Mouse (Mus musculus) forebrain, embryonic 16.5 days (tissue): ENCODE data around the gene Glrp1. TPM values are rescaled to one million over a fixed set of nuclear protein-coding genes. Genes with fewer than 3 reads are reported as not detected.

Source experiments
- ATAC-seq: fragments of 200-750 bp; cut with Nextera tagmentation; 2 replicates; pipeline ENCODE4 v1.8.0; 2017; ENCODE audit warnings: mild to moderate bottlenecking, moderate library complexity
- H3K27ac ChIP-seq: fragments of 300-500 bp; sonication (generic); 2 replicates; pipeline ENCODE4 v1.5.1; 2014; ENCODE audit warnings: low read length, control low read depth
- H3K27me3 ChIP-seq: fragments of 300-500 bp; sonication (generic); replicated peaks from 2 replicates; pipeline ENCODE4 v1.6.1; 2014; ENCODE audit warnings: low read length; ENCODE audit not compliant: control insufficient read depth, insufficient read depth
- H3K36me3 ChIP-seq: fragments of 300-500 bp; sonication (generic); 2 replicates; pipeline ENCODE4 v1.6.1; 2014; ENCODE audit not compliant: control insufficient read depth, insufficient read depth
- H3K4me1 ChIP-seq: fragments of 300-500 bp; sonication (generic); replicated peaks from 2 replicates; pipeline ENCODE4 v1.6.1; 2014; ENCODE audit warnings: low read length; ENCODE audit not compliant: control insufficient read depth, insufficient read depth
- H3K4me2 ChIP-seq: fragments of 300-500 bp; sonication (generic); 2 replicates; pipeline ENCODE4 v1.6.1; 2014; ENCODE audit warnings: mild to moderate bottlenecking, low read length, control low read depth
- H3K4me3 ChIP-seq: fragments of 300-500 bp; sonication (generic); replicated peaks from 2 replicates; pipeline ENCODE4 v1.5.1; 2014; ENCODE audit warnings: mild to moderate bottlenecking, low read length, control low read depth
- H3K9ac ChIP-seq: fragments of 300-500 bp; sonication (generic); replicated peaks from 2 replicates; pipeline ENCODE4 v1.6.1; 2014; ENCODE audit warnings: low read depth, low read length, control low read depth
- H3K9me3 ChIP-seq: fragments of 300-500 bp; sonication (generic); 2 replicates; pipeline ENCODE4 v1.6.1; 2016; ENCODE audit warnings: low read length; ENCODE audit not compliant: control insufficient read depth
- WGBS: fragments of 180-500 bp; shearing (Covaris S2); extraction: QIAGEN DNeasy Blood & Tissue Kit; methylation state at CpG from one replicate; pipeline ENCODE4 v1.1.7; 2014; 5-methylcytosine and 5-hydroxymethylcytosine counted together
- polyA plus RNA-seq: library from polyadenylated mRNA; unstranded; fragments of >200 nt; fragmentation: Nextera tagmentation; extraction: Ambion mirVana; gene quantifications from 2 replicates; pipeline ENCODE4 v1.2.1, GENCODE M21; 2015

Gene Glrp1
- polyA plus RNA-seq, 1 experiment from 2014 or later: not detected

GRCm38 (mm10) chr1:88472258-88472657, 37.6 kb downstream of the Glrp1 start:
- ATAC-seq: no peak
- WGBS: 10% methylated on average over 6 of the region's 6 CpGs
- H3K9ac ChIP-seq: no peak overlapping the region
- no peaks in the 10 kb centered on the region for H3K9me3 ChIP-seq
- no peak overlapping the region for H3K4me2 ChIP-seq
- no peak overlapping the region for H3K27ac ChIP-seq
- H3K4me1 ChIP-seq: no peaks in the 10 kb centered on the region
- H3K36me3 ChIP-seq: no peaks in the 10 kb centered on the region
- H3K4me3 ChIP-seq: no peak overlapping the region
- H3K27me3 ChIP-seq: no peaks in the 10 kb centered on the region

GRCm38 (mm10) chr1:88469746-88470145, 40.1 kb downstream of the Glrp1 start:
- H3K4me2 ChIP-seq: no peak overlapping the region
- H3K27me3 ChIP-seq: no peaks in the 10 kb centered on the region
- H3K9ac ChIP-seq: no peak overlapping the region
- no peak overlapping the region for H3K4me3 ChIP-seq
- no peak overlapping the region for H3K27ac ChIP-seq
- ATAC-seq: no peak
- no peaks in the 10 kb centered on the region for H3K36me3 ChIP-seq
- WGBS: 90% methylated on average over 4 of the region's 4 CpGs
- no peaks in the 10 kb centered on the region for H3K9me3 ChIP-seq
- no peaks in the 10 kb centered on the region for H3K4me1 ChIP-seq

- H3K27me3 ChIP-seq: no peaks in the 10 kb centered on the region
- no peak overlapping the region for H3K27ac ChIP-seq
- H3K4me1 ChIP-seq: no peaks in the 10 kb centered on the region
- no peaks in the 10 kb centered on the region for H3K9me3 ChIP-seq
- 87% methylated on average over 2 of the region's 2 CpGs for WGBS
- H3K4me3 ChIP-seq: no peak overlapping the region
- H3K9ac ChIP-seq: no peak overlapping the region
- no peak for ATAC-seq
- H3K4me2 ChIP-seq: no peak overlapping the region
- H3K36me3 ChIP-seq: no peaks in the 10 kb centered on the region
Measured at GRCm38 (mm10) chr1:88468335-88468734, 41.5 kb downstream of the Glrp1 start.

GRCm38 (mm10) chr1:88467866-88468265, 42.0 kb downstream of the Glrp1 start:
- ATAC-seq: no peak
- H3K9me3 ChIP-seq: no peaks in the 10 kb centered on the region
- H3K4me2 ChIP-seq: no peak overlapping the region
- no peaks in the 10 kb centered on the region for H3K36me3 ChIP-seq
- no peaks in the 10 kb centered on the region for H3K4me1 ChIP-seq
- WGBS: 86% methylated on average over 5 of the region's 5 CpGs
- H3K27ac ChIP-seq: no peak overlapping the region
- no peaks in the 10 kb centered on the region for H3K27me3 ChIP-seq
- H3K9ac ChIP-seq: no peak overlapping the region
- no peak overlapping the region for H3K4me3 ChIP-seq

- no peak overlapping the region for H3K9ac ChIP-seq
- H3K4me1 ChIP-seq: no peaks in the 10 kb centered on the region
- H3K4me2 ChIP-seq: no peak overlapping the region
- no peaks in the 10 kb centered on the region for H3K36me3 ChIP-seq
- 67% methylated on average over 8 of the region's 8 CpGs for WGBS
- H3K27me3 ChIP-seq: no peaks in the 10 kb centered on the region
- H3K27ac ChIP-seq: no peak overlapping the region
- no peaks in the 10 kb centered on the region for H3K9me3 ChIP-seq
- ATAC-seq: no peak
- H3K4me3 ChIP-seq: no peak overlapping the region
Measured at GRCm38 (mm10) chr1:88466325-88467064, 43.4 kb downstream of the Glrp1 start.

- H3K36me3 ChIP-seq: no peaks in the 10 kb centered on the region
- H3K9me3 ChIP-seq: no peaks in the 10 kb centered on the region
- H3K27ac ChIP-seq: no peak overlapping the region
- no peak overlapping the region for H3K4me3 ChIP-seq
- H3K4me1 ChIP-seq: no peaks in the 10 kb centered on the region
- no peak for ATAC-seq
- H3K9ac ChIP-seq: no peak overlapping the region
- no peaks in the 10 kb centered on the region for H3K27me3 ChIP-seq
- no peak overlapping the region for H3K4me2 ChIP-seq
- 76% methylated on average over 4 of the region's 4 CpGs for WGBS
Measured at GRCm38 (mm10) chr1:88465722-88466121, 44.1 kb downstream of the Glrp1 start.

- Histone ChIP-seq H3K27me3 (no peaks in the 10 kb centered on the region), H3K36me3 (no peaks in the 10 kb centered on the region), H3K27ac (no peak overlapping the region), H3K4me1 (no peaks in the 10 kb centered on the region), H3K4me3 (no peak overlapping the region), H3K4me2 (no peak overlapping the region), H3K9ac (no peak overlapping the region), H3K9me3 (no peaks in the 10 kb centered on the region)
- ATAC-seq: no peak
- 88% methylated on average over 6 of the region's 6 CpGs for WGBS
Measured at GRCm38 (mm10) chr1:88464109-88464905, 45.6 kb downstream of the Glrp1 start.

- Histone ChIP-seq H3K4me3 (no peak overlapping the region), H3K9me3 (peaks cover 3% of the 10 kb centered on the region; the same call in 1 of the 2 replicates), H3K9ac (no peak overlapping the region), H3K4me1 (no peaks in the 10 kb centered on the region), H3K36me3 (no peaks in the 10 kb centered on the region), H3K4me2 (no peak overlapping the region), H3K27me3 (no peaks in the 10 kb centered on the region), H3K27ac (no peak overlapping the region)
- no peak for ATAC-seq
- 90% methylated on average over 3 of the region's 3 CpGs for WGBS
Measured at GRCm38 (mm10) chr1:88463241-88463640, 46.6 kb downstream of the Glrp1 start.

- Histone ChIP-seq H3K4me1 (no peaks in the 10 kb centered on the region), H3K9ac (no peak overlapping the region), H3K4me3 (no peak overlapping the region), H3K4me2 (no peak overlapping the region), H3K36me3 (no peaks in the 10 kb centered on the region), H3K9me3 (peaks cover 3% of the 10 kb centered on the region; the same call in 1 of the 2 replicates), H3K27ac (no peak overlapping the region), H3K27me3 (no peaks in the 10 kb centered on the region)
- WGBS: 34% methylated on average over 6 of the region's 6 CpGs
- no peak for ATAC-seq
Measured at GRCm38 (mm10) chr1:88462484-88462883, 47.4 kb downstream of the Glrp1 start.
